Mouse (Mus musculus) erythroblast, embryonic 14.5 days (primary cell): ENCODE data around the gene 4930402H24Rik.

ENCODE experiments used
- GATA1 ChIP-seq: IDR thresholded peaks from 2 replicates; pipeline ENCODE4 v1.6.1; 2012; ENCODE audit warnings: low read length, inconsistent platforms, mixed read lengths
- TAL1 ChIP-seq: IDR thresholded peaks from 3 replicates; pipeline ENCODE4 v1.6.1; 2012; ENCODE audit warnings: low read length, inconsistent platforms, mixed read lengths

DNA sequence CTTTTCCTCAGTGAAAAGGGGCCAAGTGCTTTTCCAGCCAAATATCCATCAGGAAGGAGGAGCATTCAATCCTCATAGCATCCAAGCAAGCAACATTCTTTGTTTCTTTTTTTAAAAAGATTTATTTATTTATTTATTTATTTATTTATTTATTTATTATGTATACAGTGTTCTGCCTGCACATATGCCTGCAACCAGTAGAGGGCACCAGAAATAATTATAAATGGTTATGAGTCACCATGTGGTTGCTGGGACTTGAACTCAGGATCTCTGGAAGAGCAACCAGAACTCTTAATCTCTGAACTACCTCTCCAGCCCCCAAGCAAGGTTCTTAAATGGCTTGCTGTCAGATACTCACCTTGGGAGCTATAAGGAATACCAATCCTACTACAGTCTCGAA is 93.7 kb downstream of the 4930402H24Rik start:
- TF ChIP-seq GATA1 (no peak), TAL1 (no peak)
